Mouse (Mus musculus) liver, embryonic 14.5 days (tissue): ENCODE data around the gene Slc25a5.

Source experiments
- CTCF ChIP-seq: IDR thresholded peaks from 2 replicates; pipeline ENCODE4 v1.5.1; 2016; ENCODE audit warnings: antibody characterized with exemption, low read depth, control low read depth
- EP300 ChIP-seq: IDR thresholded peaks from 2 replicates; pipeline ENCODE4 v1.6.1; 2016; ENCODE audit warnings: antibody characterized with exemption, low read depth

DNA sequence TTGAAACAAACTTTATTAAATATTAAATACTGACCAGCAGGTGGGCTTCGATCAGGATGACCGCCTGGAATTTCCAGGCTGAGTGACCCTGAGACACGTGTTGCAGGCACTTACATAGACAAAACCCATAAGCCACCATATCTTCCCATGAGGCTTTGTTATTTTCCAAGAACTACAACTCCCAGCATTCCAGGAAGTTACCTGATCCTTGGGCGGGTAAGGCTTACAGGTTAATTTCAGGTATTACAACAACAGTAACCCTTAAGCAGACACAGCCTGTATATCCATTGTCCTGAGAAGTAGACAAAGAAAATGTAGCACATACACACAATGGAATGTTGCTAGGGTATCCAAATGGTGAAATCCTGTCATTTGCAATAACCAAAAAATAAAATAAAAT is 6.1 kb upstream of the Slc25a5 start:
- TF ChIP-seq CTCF = no peak
- no peak for TF ChIP-seq EP300
